Mouse (Mus musculus): ENCODE measurements around the gene Dqx1.

GRCm38 (mm10) chr6:83101316-83101687, 43.7 kb downstream of the Dqx1 start, which contains the start of the genes Ccdc142 and Gm42688:
- TF ChIP-seq CTCF (IDR thresholded peaks at IDR 0.05; ENCODE audit: low read depth, low read length) (peak; percentile 64), POLR2A (IDR thresholded peaks at IDR 0.05; ENCODE audit: extremely low read depth, insufficient read depth, low read length) (peak; percentile 66; the same call in 1 of the 2 replicates)
